Mouse (Mus musculus) CD4-positive, CD25-positive, alpha-beta regulatory T cell, adult 4 months (primary cell): ENCODE results near the gene Tubb3. TPM values are rescaled to one million over a fixed set of nuclear protein-coding genes. Genes with fewer than 3 reads are reported as not detected.
A peak's percentile ranks its signal among the peaks of the same experiment; 100 is the strongest.
"Not testable (repeated sequence)": the region's sequence is repeated elsewhere in the genome, so short reads cannot be mapped to it uniquely, and the experiment has no call there.

Experiments used
- ATAC-seq: one replicate; pipeline ENCODE4 v1.8.0; 2017
- polyA plus RNA-seq, 2 experiments: library from polyadenylated mRNA; unstranded; fragments of 100-300 nt; shearing (Covaris generic); gene quantifications; one replicate each; pipeline ENCODE4 v1.2.1; 2017

The Tubb3 gene
- polyA plus RNA-seq, 2 experiments from 2014 or later = 1.2 TPM; not detected in 1

DNA sequence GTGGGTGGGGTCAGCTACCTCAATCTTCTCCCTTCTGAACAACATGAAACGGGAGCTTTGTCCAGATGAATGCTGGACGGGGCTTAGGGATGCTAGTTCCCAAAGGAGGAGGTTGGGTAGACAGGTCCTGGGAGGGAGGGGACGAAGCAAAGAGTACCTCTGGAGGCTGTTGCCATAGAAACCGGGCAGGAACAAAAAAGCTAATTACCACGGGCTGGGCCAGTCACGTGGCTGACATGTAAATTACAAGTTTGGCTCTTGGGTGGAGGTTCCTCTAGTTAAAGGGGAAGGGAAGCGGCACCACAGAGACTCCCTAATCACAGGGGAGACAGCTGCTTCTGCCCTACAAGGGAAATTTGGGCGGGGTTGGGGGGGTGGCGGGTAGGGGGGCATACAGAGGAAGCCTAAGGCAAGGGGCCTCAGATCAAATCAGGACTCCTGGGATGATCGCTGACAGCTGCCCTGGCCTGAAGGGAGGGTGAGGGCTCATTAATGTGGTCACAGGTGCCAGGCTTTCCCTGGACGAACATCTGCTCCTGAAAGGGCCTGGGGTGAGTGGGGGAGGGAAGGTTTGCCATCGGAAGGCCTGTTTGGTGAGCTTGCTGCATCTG, 1.4 kb downstream of the Tubb3 start:
- ATAC-seq = peak; percentile 53

DNA sequence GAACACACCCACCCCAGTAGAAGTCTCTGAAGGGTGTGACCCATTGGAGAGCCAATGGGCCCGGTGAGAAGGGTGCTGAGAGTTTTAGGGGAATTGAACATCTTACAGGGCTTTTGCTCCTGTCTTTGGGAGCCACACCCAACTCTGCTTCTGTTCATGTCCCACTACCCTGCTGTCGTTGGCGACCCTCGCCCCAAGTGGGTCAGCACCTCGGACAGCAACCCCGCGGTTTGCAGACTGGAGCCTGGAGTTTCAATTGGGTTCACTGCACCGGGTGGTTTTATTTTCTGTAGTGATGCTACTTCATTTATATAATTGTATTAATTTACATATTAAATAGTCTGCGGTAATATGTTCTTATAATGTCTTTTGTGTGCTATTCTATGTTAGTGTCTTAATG, 3.0 kb downstream of the Tubb3 start:
- ATAC-seq = no peak

DNA sequence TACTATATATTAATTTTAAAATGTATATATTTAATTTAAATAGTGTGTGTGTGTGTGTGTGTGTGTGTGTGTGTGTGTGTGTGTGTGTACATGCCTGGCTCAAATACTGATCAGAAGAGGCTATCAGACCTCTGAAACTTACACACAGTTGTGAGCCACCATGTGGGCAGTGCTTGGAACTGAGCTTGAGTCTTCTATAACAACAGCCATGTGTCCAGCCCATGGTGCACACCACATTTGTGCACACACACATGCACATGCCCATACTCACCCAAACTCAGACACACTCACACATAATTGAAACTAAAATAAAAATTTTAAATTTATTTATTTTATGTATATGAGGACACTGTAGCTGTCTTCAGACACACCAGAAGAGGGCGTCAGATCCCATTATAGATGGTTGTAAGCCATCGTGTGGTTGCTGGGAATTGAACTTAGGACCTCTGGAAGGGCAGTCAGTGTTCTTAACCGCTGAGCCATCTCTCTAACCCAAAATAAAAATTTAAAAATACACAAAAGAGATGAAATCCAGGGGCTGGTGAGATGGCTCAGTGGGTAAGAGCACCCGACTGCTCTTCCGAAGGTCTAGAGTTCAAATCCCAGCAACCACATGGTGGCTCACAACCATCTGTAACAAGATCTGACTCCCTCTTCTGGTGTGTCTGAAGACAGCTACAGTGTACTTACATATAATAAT, 3.9 kb downstream of the Tubb3 start:
- ATAC-seq = not testable (repeated sequence)

DNA sequence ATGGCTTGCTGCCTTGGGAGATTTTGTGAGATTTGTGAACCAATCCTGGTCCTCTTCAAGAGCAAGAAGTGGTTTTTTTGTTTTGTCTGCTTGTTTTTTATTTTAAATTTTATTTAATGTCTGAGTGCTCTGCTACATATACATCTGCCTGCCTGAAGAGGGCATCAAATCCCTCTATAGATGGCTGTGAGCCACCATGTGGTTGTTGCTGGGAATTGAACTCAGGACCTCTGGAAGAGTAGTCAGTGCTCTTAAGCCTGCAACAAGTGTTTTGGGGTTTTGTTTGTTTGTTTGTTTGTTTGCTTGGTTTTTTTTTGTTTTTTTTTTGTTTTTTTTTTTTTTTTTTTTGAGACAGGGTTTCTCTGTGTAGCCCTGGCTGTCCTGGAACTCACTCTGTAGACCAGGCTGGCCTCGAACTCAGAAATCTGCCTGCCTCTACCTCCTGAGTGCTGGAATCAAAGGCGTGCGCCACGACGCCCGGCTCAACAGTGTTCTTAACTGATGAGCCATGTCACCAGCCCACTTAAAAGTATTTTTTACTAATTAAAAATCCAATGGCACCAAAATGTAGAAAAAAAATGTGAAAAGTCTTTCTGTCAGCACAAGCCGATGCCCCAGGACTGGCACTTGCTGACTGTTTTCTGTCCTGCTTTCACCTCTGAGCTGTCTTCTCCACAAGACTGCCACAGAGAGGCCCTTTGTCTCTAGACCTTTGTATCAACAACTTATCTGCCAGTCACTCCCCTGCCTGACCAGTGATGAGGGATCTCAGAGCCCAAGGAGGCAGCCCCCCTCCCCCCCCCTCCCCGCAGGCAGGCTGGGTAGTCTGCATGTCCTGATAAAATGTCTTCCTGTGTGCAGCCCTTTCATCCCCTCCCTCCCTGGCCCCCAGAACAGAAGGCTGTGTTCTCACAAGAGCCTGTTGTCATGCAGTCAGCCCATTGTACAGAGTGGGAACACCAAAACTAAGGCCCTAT, 5.0 kb downstream of the Tubb3 start:
- ATAC-seq = no peak

DNA sequence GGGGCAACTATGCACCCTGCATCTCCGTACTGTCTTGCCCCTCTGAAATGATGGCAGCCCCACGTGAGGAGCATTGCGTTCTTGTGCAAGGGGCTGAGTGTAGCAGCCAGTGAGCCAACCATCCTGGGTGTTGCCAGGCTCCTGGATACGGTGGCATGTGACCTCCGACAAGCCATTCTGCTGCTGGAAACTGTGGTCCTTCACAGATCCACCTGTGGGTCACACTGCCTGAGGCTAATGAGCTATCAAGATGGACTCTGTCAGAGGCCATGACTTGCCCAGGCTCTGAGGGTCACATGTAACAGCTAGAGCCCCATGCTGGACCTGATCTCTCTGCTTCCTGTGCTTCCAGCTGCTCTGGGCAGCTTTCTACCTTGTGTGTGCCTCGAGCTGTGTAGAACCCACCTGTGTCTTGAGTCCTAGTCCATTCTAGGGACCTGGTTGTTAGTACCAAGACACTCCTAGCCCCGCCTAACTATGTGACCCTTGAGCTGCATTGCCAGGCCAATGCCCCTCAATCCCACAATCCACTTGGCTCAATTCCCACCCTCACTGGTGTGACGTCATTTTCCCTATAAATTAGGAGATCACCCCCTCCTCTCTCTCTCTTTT, 5.8 kb downstream of the Tubb3 start:
- no peak for ATAC-seq

DNA sequence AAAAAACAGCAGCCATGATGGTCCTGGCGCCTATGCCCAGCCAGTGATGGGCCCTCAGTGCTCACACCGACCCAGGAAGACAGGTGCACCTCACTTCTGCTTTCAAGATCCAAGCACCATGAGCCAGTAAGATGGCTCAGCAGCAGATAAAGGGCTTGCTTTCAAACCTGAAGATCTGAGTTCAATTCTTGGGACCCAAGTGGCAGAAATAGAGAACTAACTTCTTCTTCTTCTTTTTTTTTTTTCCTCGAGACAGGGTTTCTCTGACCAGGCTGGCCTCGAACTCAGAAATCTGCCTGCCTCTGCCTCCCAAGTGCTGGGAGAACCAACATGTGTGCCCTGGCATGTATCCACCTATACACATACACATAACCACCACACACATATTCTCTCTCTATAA, 8.5 kb downstream of the Tubb3 start:
- ATAC-seq = no peak

DNA sequence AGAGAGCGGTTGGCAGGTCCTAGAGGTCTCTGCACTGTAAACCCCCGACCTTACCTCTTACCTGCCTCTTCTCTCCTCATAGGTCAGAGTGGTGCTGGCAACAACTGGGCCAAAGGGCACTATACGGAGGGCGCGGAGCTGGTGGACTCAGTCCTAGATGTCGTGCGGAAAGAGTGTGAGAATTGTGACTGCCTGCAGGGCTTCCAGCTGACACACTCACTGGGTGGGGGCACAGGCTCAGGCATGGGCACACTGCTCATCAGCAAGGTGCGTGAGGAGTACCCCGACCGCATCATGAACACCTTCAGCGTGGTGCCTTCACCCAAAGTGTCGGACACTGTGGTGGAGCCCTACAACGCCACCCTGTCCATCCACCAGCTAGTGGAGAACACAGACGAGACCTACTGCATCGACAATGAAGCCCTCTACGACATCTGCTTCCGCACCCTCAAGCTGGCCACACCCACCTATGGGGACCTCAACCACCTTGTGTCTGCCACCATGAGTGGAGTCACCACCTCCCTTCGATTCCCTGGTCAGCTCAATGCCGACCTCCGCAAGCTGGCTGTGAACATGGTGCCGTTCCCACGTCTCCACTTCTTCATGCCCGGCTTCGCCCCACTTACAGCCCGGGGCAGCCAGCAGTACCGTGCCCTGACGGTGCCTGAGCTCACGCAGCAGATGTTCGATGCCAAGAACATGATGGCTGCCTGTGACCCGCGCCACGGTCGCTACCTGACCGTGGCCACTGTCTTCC, 9.5 kb downstream of the Tubb3 start:
- ATAC-seq = no peak

DNA sequence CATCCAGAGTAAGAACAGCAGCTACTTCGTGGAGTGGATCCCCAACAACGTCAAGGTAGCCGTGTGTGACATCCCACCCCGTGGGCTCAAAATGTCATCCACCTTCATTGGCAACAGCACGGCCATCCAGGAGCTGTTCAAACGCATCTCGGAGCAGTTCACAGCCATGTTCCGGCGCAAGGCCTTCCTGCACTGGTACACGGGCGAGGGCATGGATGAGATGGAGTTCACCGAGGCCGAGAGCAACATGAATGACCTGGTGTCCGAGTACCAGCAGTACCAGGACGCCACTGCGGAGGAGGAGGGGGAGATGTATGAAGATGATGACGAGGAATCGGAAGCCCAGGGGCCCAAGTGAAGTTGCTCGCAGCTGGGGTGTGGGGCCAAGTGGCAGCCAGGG, 10.1 kb downstream of the Tubb3 start:
- no peak for ATAC-seq

DNA sequence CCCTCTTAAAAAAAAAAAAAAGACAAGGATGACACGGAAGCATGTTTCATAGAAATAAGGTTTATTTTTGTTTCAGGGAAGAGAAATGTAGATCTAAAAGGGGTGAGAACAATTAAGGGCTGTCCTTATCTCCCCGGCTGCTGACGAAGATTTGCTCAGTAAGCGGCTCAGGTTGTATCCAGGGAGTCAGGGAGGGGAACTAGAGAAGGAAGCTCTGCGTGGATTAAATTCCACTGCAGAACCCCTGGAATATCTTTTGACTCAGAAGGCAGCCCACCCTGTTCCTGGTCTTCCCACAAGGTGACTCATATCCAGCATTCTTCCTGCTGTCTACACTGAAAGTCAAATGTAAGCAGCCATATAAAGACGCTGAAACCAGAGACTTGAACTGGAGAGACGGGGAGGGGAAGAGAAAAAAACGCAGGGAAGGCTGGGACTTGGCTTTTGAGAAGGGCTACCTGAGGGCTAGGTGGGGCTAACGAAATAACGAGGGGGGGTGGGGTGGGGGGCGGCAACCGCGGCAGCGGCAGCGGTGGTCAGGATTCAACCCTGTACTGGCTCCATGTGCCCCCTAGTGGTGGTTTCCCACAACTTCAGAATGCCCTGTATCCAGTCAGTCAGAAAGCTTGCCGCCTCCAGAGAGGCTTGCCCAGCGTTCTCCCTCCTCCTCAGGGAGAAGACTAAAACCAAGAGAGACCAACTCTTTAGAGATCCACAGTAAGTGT, 11.0 kb downstream of the Tubb3 start:
- no peak for ATAC-seq

DNA sequence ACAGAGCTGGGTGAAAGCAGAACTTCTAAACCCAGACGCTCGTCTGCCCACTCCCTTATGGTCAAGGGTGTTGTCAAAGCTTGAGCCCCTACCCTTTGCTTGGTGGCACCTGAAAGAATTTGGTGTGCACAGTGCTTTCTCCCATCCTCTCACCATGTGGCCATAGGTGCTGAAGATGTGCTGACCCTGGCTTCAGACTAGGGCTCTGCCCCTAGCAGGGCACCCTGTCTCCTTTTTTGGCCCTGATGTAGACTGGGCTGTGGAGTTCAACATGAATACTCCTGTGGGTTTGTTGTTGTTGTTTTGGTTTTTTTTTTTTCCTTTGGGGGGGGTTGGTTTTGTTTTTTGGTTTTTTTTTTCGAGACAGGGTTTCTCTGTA, 11.5 kb downstream of the Tubb3 start:
- ATAC-seq = no peak

DNA sequence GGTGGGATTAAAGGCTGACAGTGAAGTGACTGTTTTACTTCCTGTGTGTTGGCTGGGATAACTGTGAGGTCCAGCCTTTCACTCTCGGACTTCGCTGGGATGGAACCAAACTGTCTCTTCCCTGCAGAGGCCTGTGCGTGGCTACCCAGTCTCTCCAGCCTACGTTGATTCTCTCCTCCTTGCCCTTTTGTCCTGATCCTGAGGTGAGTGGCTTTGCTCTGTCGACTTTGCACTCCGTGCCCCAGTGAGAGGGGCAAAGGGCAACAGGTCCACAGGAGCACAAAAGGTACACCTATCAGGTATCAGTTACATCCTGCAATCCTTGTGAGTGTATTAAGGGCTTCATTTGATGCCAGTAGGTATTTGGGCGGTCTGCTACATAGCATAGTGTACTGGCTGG, 12.2 kb downstream of the Tubb3 start, which contains the start of gene Def8:
Def8 (plus strand) TSS at position 87 of the 400 bp plus-strand sequence.
- no peak for ATAC-seq

DNA sequence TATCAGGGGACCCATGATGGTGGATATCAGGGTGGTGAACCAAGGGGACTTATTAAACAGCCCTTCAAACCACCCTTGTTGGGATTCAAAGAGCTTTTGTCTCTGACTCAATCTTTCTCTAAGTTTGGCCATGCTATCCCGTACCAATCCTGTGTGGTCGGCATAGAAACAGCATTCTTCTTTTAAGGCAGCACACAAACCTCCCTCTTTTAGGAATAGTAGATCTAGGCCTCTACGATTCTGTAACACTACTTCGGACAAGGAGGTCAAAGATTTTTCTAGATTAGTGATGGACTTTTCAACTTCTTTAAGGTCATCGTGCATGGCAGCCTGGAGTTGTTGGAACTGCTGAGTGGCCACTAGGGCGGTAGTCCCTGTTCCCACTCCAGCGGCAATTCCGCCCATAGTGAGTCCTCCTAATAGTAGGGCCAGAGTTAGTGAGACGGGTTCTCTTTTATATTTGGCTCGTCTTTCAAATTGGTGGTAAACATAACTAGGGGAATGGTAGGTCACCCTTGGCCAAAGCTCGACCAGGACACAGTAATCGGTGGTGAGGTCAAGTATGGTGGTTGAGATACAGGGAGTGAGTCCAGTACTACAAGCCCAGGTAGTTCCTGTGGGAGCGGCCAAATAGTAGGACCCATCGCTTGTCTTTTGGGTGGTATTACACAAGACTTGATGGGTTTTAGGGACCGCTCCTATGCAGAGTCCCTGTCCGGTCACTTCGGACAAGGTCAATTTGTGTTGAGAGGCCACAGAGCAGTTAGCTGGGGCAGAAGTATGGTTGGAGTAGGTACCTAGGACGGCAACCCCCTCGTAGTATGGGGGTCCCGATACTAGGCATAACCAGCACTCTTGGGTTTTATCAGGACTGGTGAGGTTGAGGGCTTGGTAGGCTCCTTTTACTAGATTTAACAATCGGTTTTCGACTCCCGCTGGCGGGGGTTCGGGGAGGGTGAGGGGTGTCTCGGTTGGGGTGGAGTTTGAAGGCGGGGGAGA, 15.6 kb downstream of the Tubb3 start:
- ATAC-seq = no peak

DNA sequence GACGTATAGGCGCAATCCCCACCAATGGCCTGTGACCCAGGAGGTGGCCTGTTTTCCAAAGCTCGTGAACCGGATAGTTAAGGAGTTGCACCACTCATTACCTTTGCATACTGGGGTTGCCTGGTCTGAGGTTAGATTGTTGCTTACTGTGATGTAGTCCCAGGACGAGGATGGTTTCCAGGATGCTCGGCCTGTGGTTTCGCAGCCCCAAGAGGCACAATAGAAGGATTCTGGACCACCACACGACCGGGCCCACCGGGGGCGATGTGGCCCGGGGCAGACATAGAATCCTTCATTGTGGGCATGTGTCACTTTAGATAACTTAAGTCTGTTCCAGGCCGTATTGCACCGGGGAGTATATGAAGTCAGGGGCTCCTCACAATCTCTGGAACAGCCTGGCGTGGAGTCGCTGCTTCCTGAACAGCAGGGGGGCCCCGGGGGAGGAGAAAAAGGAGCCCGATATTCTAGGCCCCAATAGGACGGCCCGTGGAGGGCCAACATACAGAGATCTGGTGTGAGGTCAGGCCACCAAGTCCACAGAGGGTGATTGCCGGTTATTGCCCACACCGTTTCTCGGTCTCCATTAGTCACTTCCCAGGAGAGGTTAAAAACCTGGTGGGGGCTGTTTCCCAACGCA, 16.5 kb downstream of the Tubb3 start:
- no peak for ATAC-seq

DNA sequence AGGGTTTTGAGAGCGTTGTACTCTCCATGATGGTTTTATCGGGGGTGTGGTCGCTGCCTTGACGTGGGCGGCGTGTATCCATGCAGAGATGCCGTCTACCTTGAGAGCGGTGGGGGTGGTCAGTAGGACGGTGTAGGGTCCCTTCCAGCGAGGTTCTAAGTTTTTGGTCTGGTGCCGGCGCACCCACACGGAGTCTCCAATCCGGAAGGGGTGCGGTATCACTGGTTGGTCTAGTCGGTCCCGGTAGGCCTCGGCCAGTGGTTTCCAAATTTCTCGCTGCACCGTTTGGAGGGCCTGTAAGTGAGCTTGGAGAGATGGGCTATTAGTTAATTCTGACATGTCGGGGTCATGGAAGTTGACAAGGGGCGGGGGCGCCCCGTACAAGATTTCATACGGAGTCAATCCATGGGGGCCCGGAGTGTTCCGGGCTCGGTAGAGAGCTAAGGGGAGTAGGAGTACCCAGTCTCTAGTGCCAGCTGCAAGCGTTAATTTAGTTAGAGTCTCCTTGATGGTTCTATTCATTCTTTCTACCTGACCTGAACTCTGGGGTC, 17.2 kb downstream of the Tubb3 start:
- ATAC-seq = no peak

DNA sequence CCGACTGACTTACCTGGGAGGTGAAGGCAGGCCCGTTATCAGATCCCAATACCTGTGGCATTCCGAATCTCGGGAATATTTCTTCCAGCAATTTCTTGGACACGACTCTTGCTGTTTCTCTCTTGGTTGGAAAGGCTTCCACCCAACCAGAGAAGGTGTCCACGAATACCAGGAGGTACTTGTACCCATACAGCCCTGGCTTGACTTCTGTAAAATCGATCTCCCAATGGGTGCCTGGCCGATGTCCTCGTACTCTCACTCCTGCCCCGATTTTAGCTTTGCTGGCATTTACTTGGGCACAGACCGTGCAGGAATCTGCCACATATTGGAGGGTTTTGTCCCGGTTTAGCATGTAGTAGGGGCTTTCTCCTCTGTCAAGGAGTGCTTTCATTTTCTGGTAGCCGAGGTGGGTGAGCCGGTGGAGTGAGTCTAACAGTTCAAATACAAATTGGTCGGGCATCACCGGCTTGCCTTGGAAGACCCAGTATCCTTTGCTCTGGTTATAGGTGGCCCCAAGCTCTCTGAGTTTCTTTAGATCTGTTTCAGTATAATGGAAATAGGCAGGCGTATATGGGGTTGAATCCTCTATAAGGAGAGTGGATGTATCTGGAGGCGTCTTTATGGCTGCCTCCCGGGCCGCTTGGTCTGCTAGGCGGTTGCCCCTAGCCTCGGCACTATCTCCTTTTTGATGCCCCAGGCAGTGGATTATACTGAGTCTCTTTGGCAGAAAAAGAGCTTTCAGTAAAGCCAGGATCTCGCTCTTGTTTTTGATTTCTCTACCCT, 17.9 kb downstream of the Tubb3 start:
- no peak for ATAC-seq

DNA sequence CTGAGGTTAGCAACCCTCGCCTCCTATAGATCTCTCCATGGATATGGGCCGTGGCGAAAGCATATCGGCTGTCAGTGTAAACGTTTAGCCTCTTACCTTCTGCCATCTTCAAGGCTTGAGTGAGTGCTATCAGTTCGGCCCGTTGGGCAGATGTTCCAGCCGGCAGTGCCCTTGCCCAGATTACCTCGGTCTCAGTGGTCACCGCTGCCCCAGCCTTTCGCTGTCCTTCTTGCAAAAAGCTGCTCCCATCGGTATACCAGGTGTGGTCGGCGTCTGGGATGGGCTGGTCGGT, 18.4 kb downstream of the Tubb3 start:
- not testable (repeated sequence) for ATAC-seq

DNA sequence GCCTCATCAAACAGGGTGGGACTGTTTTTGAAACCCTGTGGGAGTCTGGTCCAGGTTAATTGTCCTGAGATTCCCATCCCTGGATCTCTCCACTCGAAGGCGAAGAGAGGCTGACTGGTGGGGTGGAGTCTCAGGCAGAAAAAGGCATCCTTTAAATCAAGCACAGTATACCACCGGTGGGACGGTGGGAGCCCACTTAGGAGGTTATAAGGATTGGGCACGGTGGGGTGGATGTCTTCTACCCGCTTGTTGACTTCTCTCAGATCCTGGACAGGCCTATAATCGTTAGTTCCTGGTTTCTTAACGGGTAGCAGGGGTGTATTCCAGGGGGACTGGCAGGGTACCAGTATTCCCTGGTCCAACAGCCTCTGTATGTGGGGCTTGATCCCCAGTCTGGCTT, 19.7 kb downstream of the Tubb3 start:
- ATAC-seq = not testable (repeated sequence)

DNA sequence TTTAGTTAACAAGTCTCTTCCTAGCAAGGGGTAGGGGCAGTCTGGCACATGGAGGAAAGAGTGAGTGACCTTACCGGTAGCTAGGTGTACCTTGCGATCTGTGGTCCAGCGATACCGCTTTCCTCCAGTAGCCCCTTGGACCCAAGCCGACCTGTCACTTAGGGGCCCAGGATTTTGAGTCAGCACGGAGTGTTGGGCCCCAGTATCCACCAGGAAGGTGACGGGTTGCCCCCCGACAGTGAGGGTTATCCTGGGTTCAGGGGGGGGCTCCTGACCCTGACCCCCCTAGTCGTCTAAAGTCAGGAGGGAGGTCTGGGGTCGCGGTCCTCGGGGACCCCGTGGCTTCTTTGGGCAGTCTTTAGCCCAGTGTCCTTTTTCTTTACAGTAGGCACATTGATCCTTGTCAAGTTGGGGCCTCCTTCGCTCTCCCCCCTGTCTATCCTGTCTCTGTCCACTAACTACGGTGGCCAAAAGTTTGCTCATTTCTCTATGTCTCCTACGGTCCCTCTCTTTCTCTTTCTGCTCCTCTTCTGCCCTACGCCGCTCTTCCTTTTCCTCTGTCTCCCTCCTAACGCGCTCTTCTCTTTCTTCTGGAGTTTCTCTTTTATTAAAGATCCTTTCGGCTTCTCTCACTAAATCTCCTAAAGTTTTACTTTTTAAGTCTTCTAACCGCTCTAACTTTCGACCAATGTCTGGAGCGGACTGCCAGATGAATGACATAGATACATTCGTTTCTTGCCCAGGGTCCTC, 20.6 kb downstream of the Tubb3 start:
- ATAC-seq = no peak
